Mouse (Mus musculus) kidney, postnatal 0 days (tissue): ENCODE data around the gene Tst. TPM values are rescaled to one million over a fixed set of nuclear protein-coding genes. Genes with fewer than 3 reads are reported as not detected.

Experiments used
- ATAC-seq: fragments of 200-750 bp; cut with Nextera tagmentation; replicated peaks from 2 replicates; pipeline ENCODE4 v1.8.0; 2017; ENCODE audit warnings: low read depth, moderate number of reproducible peaks, moderate TSS enrichment, moderate library complexity; ENCODE audit not compliant: low FRiP score
- DNase-seq: peaks from one replicate; pipeline ENCODE4 v3.0.0-alpha.2; 2016; ENCODE audit warnings: low spot score
- H3K27ac ChIP-seq: fragments of 300-500 bp; sonication (generic); 2 replicates; pipeline ENCODE4 v1.5.1; 2014; ENCODE audit warnings: mild to moderate bottlenecking
- H3K27me3 ChIP-seq: fragments of 300-500 bp; sonication (generic); 2 replicates; pipeline ENCODE4 v1.6.1; 2014; ENCODE audit warnings: low read length, mixed read lengths; ENCODE audit not compliant: insufficient read depth
- H3K36me3 ChIP-seq: fragments of 300-500 bp; sonication (generic); 2 replicates; pipeline ENCODE4 v1.6.1; 2014; ENCODE audit warnings: low read length, mixed read lengths; ENCODE audit not compliant: insufficient read depth
- H3K4me1 ChIP-seq: fragments of 300-500 bp; sonication (generic); replicated peaks from 2 replicates; pipeline ENCODE4 v1.6.1; 2014; ENCODE audit warnings: antibody characterized with exemption, low read length, mixed read lengths; ENCODE audit not compliant: insufficient read depth
- H3K4me2 ChIP-seq: fragments of 300-500 bp; sonication (generic); 2 replicates; pipeline ENCODE4 v1.6.1; 2014; ENCODE audit warnings: mild to moderate bottlenecking, low read length, moderate library complexity, mixed read lengths
- H3K4me3 ChIP-seq: fragments of 300-500 bp; sonication (generic); replicated peaks from 2 replicates; pipeline ENCODE4 v1.5.1; 2014; ENCODE audit warnings: low read depth, low read length
- H3K9ac ChIP-seq: fragments of 300-500 bp; sonication (generic); 2 replicates; pipeline ENCODE4 v1.6.1; 2014; ENCODE audit warnings: low read depth, low read length
- H3K9me3 ChIP-seq: fragments of 300-500 bp; sonication (generic); replicated peaks from 2 replicates; pipeline ENCODE4 v1.6.1; 2016; ENCODE audit warnings: low read length, inconsistent platforms, mixed read lengths
- CTCF ChIP-seq: IDR thresholded peaks from 2 replicates; pipeline ENCODE4 v1.5.1; 2016; ENCODE audit warnings: antibody characterized with exemption, low read depth, mild to moderate bottlenecking, moderate library complexity
- WGBS: fragments of 180-500 bp; shearing (Covaris S2); extraction: QIAGEN DNeasy Blood & Tissue Kit; methylation state at CpG from one replicate; pipeline ENCODE4 v1.1.7; 2014; 5-methylcytosine and 5-hydroxymethylcytosine counted together
- polyA plus RNA-seq: library from polyadenylated mRNA; unstranded; fragments of >200 nt; fragmentation: Nextera tagmentation; extraction: Ambion mirVana; gene quantifications from 2 replicates; pipeline ENCODE4 v1.2.1, GENCODE M21; 2015

The Tst gene
- polyA plus RNA-seq, 1 experiment from 2014 or later, result 128 TPM

GRCm38 (mm10) chr15:78384220-78385116 is 21.2 kb downstream of the Tst start:
- no peak for TF ChIP-seq CTCF
- Histone ChIP-seq H3K4me2 (no peak overlapping the region), H3K27me3 (no peaks in the 10 kb centered on the region), H3K9ac (no peak overlapping the region), H3K4me3 (no peak overlapping the region), H3K27ac (no peak overlapping the region), H3K9me3 (no peaks in the 10 kb centered on the region), H3K4me1 (no peaks in the 10 kb centered on the region), H3K36me3 (no peaks in the 10 kb centered on the region)
- ATAC-seq (no peak), DNase-seq (no peak)
- WGBS, result 61% methylated on average over 7 of the region's 7 CpGs

- H3K9me3 ChIP-seq, result no peaks in the 10 kb centered on the region
- H3K36me3 ChIP-seq, result no peaks in the 10 kb centered on the region
- DNase-seq (peak; percentile 19), ATAC-seq (peak; percentile 85)
- H3K27ac ChIP-seq, result 0 out of 2 replicates have a peak overlapping the region, but pooled peaks have one; percentile 15
- H3K9ac ChIP-seq, result no peak overlapping the region
- no peaks in the 10 kb centered on the region for H3K4me1 ChIP-seq
- H3K4me2 ChIP-seq, result no peak overlapping the region
- H3K27me3 ChIP-seq, result no peaks in the 10 kb centered on the region
- TF ChIP-seq CTCF, result no peak
- 76% methylated on average over 11 of the region's 11 CpGs for WGBS
- H3K4me3 ChIP-seq, result no peak overlapping the region
Measured at GRCm38 (mm10) chr15:78383450-78384219, 22.1 kb downstream of the Tst start.

GRCm38 (mm10) chr15:78382115-78382514 is 23.6 kb downstream of the Tst start:
- Histone ChIP-seq H3K36me3 (no peaks in the 10 kb centered on the region), H3K27me3 (no peaks in the 10 kb centered on the region), H3K9ac (no peak overlapping the region), H3K27ac (no peak overlapping the region), H3K4me2 (no peak overlapping the region), H3K9me3 (no peaks in the 10 kb centered on the region), H3K4me3 (no peak overlapping the region), H3K4me1 (no peaks in the 10 kb centered on the region)
- WGBS, result 91% methylated on average over 4 of the region's 4 CpGs
- ATAC-seq (no peak), DNase-seq (no peak)
- TF ChIP-seq CTCF, result no peak

DNA sequence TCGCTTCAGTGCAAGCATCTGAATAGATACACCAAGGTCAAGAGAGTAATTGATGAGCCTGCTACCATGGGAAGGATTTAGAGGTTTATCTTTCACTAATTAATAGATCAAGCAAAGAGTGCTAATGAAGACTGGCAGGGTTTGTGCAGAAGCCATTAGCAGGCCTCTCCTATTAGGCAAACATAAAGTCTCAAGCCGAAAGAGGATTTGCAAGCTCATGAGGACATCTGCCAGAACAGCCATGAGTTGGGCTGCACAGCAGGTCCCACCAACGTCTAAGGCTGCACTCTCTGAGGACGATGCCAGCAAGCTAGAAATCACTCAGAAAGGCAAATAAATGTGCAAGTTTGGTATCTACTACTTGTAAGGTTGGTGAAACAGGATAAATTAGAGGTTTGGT is 25.0 kb downstream of the Tst start:
- H3K9me3 ChIP-seq, result no peaks in the 10 kb centered on the region
- 78% methylated on average over 4 of the region's 4 CpGs for WGBS
- TF ChIP-seq CTCF, result no peak

GRCm38 (mm10) chr15:78380208-78380607 is 25.5 kb downstream of the Tst start:
- Histone ChIP-seq H3K27ac (no peak overlapping the region), H3K4me3 (no peak overlapping the region), H3K9me3 (no peaks in the 10 kb centered on the region), H3K4me1 (no peaks in the 10 kb centered on the region), H3K9ac (no peak overlapping the region), H3K4me2 (no peak overlapping the region), H3K36me3 (no peaks in the 10 kb centered on the region), H3K27me3 (no peaks in the 10 kb centered on the region)
- DNase-seq (no peak), ATAC-seq (no peak)
- 76% methylated on average over 2 of the region's 2 CpGs for WGBS
- no peak for TF ChIP-seq CTCF

More for the DNA sequence above, 25.0 kb downstream of the Tst start:
- H3K9ac ChIP-seq, result no peak overlapping the region
- no peaks in the 10 kb centered on the region for H3K4me1 ChIP-seq
- DNase-seq (no peak), ATAC-seq (no peak)
- H3K27me3 ChIP-seq, result no peaks in the 10 kb centered on the region
- no peak overlapping the region for H3K4me2 ChIP-seq
- no peak overlapping the region for H3K4me3 ChIP-seq
- no peak overlapping the region for H3K27ac ChIP-seq
- no peaks in the 10 kb centered on the region for H3K36me3 ChIP-seq

DNA sequence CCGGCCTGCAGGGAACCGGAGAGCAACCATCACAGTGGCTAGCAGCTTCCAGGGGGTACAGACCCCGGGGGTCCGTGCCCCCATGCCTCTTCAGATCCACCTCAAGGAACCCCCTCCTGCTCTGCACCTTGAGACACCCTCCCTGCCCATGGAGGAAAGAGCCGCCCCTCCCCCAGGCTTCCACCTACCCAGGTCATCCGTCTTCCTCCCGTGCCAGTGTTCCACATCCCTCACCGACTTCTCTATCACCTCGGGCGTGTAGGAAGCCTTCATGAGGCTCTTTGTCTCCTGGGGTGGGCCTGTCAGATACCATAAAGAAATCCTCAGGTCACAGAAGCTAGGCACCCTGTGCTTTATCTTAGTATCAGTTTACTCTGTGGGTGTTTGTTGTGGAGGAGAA is 27.2 kb downstream of the Tst start:
- H3K9ac ChIP-seq, result no peak overlapping the region
- TF ChIP-seq CTCF, result no peak
- H3K27me3 ChIP-seq, result no peaks in the 10 kb centered on the region
- H3K36me3 ChIP-seq, result no peaks in the 10 kb centered on the region
- DNase-seq (no peak), ATAC-seq (no peak)
- H3K4me1 ChIP-seq, result no peaks in the 10 kb centered on the region
- H3K27ac ChIP-seq, result no peak overlapping the region
- WGBS, result 58% methylated on average over 10 of the region's 10 CpGs
- H3K4me2 ChIP-seq, result no peak overlapping the region
- no peak overlapping the region for H3K4me3 ChIP-seq
- H3K9me3 ChIP-seq, result no peaks in the 10 kb centered on the region
